Mouse (Mus musculus) neural tube, embryonic 12.5 days (tissue): ENCODE data around the gene Inpp5a. TPM values are rescaled to one million over a fixed set of nuclear protein-coding genes. Genes with fewer than 3 reads are reported as not detected.

Experiments
- ATAC-seq: fragments of 200-750 bp; cut with Nextera tagmentation; 2 replicates; pipeline ENCODE4 v1.8.0; 2017; ENCODE audit warnings: low read depth, mild to moderate bottlenecking, moderate TSS enrichment, moderate library complexity; ENCODE audit not compliant: low FRiP score
- H3K27ac ChIP-seq: fragments of 300-500 bp; sonication (generic); 2 replicates; pipeline ENCODE4 v1.5.1; 2016
- H3K27me3 ChIP-seq: fragments of 300-500 bp; sonication (generic); replicated peaks from 2 replicates; pipeline ENCODE4 v1.6.1; 2016; ENCODE audit warnings: mild to moderate bottlenecking
- H3K36me3 ChIP-seq: fragments of 300-500 bp; sonication (generic); 2 replicates; pipeline ENCODE4 v1.6.1; 2016; ENCODE audit warnings: mild to moderate bottlenecking
- H3K4me1 ChIP-seq: fragments of 300-500 bp; sonication (generic); 2 replicates; pipeline ENCODE4 v1.6.1; 2016
- H3K4me2 ChIP-seq: fragments of 300-500 bp; sonication (generic); replicated peaks from 2 replicates; pipeline ENCODE4 v1.6.1; 2016; ENCODE audit warnings: mild to moderate bottlenecking
- H3K4me3 ChIP-seq: fragments of 300-500 bp; sonication (generic); 2 replicates; pipeline ENCODE4 v1.5.1; 2016
- H3K9ac ChIP-seq: fragments of 300-500 bp; sonication (generic); 2 replicates; pipeline ENCODE4 v1.6.1; 2016; ENCODE audit warnings: mild to moderate bottlenecking
- H3K9me3 ChIP-seq: fragments of 300-500 bp; sonication (generic); 2 replicates; pipeline ENCODE4 v1.6.1; 2016; ENCODE audit warnings: mild to moderate bottlenecking
- WGBS: fragments of 180-500 bp; shearing (Covaris S2); methylation state at CpG from one replicate; pipeline ENCODE4 v1.1.7; 2016; 5-methylcytosine and 5-hydroxymethylcytosine counted together
- polyA plus RNA-seq: library from polyadenylated mRNA; unstranded; fragments of >200 nt; fragmentation: Nextera tagmentation; extraction: Ambion mirVana; gene quantifications from 2 replicates; pipeline ENCODE4 v1.2.1, GENCODE M21; 2016

Gene Inpp5a
- polyA plus RNA-seq = 26.4 and 26.8 TPM in 2 replicates

- no peaks in the 10 kb centered on the region for H3K27me3 ChIP-seq
- no peaks in the 10 kb centered on the region for H3K9me3 ChIP-seq
- peak within 1 kb of the TSS; percentile 92 for H3K9ac ChIP-seq
- peaks cover 19% of the 10 kb centered on the region for H3K4me1 ChIP-seq
- WGBS = under 1% methylated on average over 44 of the region's 47 CpGs
- peak within 1 kb of the TSS; percentile 43; the same call in 1 of the 2 replicates for H3K27ac ChIP-seq
- H3K4me2 ChIP-seq = peak within 1 kb of the TSS; percentile 84
- ATAC-seq = peak; percentile 97
- H3K36me3 ChIP-seq = no peaks in the 10 kb centered on the region
- peak within 1 kb of the TSS; percentile 90 for H3K4me3 ChIP-seq
Measured at GRCm38 (mm10) chr7:139388670-139389212, at the start of gene Inpp5a. TSS of gene Inpp5a (plus strand) at chr7:139389109.

- H3K4me3 ChIP-seq = no peak overlapping the region
- no peak overlapping the region for H3K9ac ChIP-seq
- no peak overlapping the region for H3K27ac ChIP-seq
- no peaks in the 10 kb centered on the region for H3K36me3 ChIP-seq
- H3K9me3 ChIP-seq = no peaks in the 10 kb centered on the region
- ATAC-seq = no peak
- H3K4me2 ChIP-seq = no peak overlapping the region
- H3K4me1 ChIP-seq = no peaks in the 10 kb centered on the region
- WGBS = 92% methylated on average over 3 of the region's 3 CpGs
- no peaks in the 10 kb centered on the region for H3K27me3 ChIP-seq
Measured at GRCm38 (mm10) chr7:139339184-139339583, 49.7 kb upstream of the Inpp5a start.

GRCm38 (mm10) chr7:139341020-139341660 lies 47.8 kb upstream of the Inpp5a start:
- H3K36me3 ChIP-seq = no peaks in the 10 kb centered on the region
- no peaks in the 10 kb centered on the region for H3K9me3 ChIP-seq
- no peaks in the 10 kb centered on the region for H3K4me1 ChIP-seq
- no peak overlapping the region for H3K4me2 ChIP-seq
- no peak for ATAC-seq
- no peak overlapping the region for H3K27ac ChIP-seq
- H3K4me3 ChIP-seq = no peak overlapping the region
- 60% methylated on average over 4 of the region's 4 CpGs for WGBS
- no peaks in the 10 kb centered on the region for H3K27me3 ChIP-seq
- no peak overlapping the region for H3K9ac ChIP-seq

GRCm38 (mm10) chr7:139342809-139343208 lies 46.1 kb upstream of the Inpp5a start:
- H3K27me3 ChIP-seq = no peaks in the 10 kb centered on the region
- ATAC-seq = no peak
- 88% methylated on average over 5 of the region's 5 CpGs for WGBS

GRCm38 (mm10) chr7:139347051-139347450 lies 41.9 kb upstream of the Inpp5a start:
- 11% methylated on average over 7 of the region's 7 CpGs for WGBS
- Histone ChIP-seq H3K9me3 (no peaks in the 10 kb centered on the region), H3K9ac (no peak overlapping the region), H3K27me3 (no peaks in the 10 kb centered on the region), H3K4me3 (no peak overlapping the region), H3K4me1 (peaks cover 5% of the 10 kb centered on the region; the same call in 1 of the 2 replicates), H3K27ac (no peak overlapping the region), H3K36me3 (no peaks in the 10 kb centered on the region), H3K4me2 (no peak overlapping the region)
- no peak for ATAC-seq

More at GRCm38 (mm10) chr7:139342809-139343208, 46.1 kb upstream of the Inpp5a start:
- Histone ChIP-seq H3K4me2 (no peak overlapping the region), H3K9me3 (no peaks in the 10 kb centered on the region), H3K27ac (no peak overlapping the region), H3K4me3 (no peak overlapping the region), H3K36me3 (no peaks in the 10 kb centered on the region), H3K4me1 (peaks cover 5% of the 10 kb centered on the region; the same call in 1 of the 2 replicates), H3K9ac (no peak overlapping the region)

GRCm38 (mm10) chr7:139350606-139351005 lies 38.3 kb upstream of the Inpp5a start:
- Histone ChIP-seq H3K4me1 (peaks cover 5% of the 10 kb centered on the region; the same call in 1 of the 2 replicates), H3K4me2 (no peak overlapping the region), H3K27me3 (no peaks in the 10 kb centered on the region), H3K27ac (no peak overlapping the region), H3K9me3 (no peaks in the 10 kb centered on the region), H3K36me3 (no peaks in the 10 kb centered on the region), H3K4me3 (no peak overlapping the region), H3K9ac (no peak overlapping the region)
- ATAC-seq = no peak
- WGBS = 84% methylated on average over 3 of the region's 3 CpGs

- 95% methylated on average over 4 of the region's 4 CpGs for WGBS
- no peaks in the 10 kb centered on the region for H3K9me3 ChIP-seq
- no peak overlapping the region for H3K9ac ChIP-seq
- H3K4me1 ChIP-seq = no peaks in the 10 kb centered on the region
- no peak overlapping the region for H3K27ac ChIP-seq
- ATAC-seq = no peak
- no peak overlapping the region for H3K4me2 ChIP-seq
- H3K27me3 ChIP-seq = no peaks in the 10 kb centered on the region
- no peaks in the 10 kb centered on the region for H3K36me3 ChIP-seq
- H3K4me3 ChIP-seq = no peak overlapping the region
Measured at GRCm38 (mm10) chr7:139354370-139355139, 34.4 kb upstream of the Inpp5a start.

GRCm38 (mm10) chr7:139357043-139357442 lies 31.9 kb upstream of the Inpp5a start:
- H3K4me1 ChIP-seq = no peaks in the 10 kb centered on the region
- no peak for ATAC-seq
- H3K36me3 ChIP-seq = no peaks in the 10 kb centered on the region
- no peaks in the 10 kb centered on the region for H3K9me3 ChIP-seq
- H3K4me3 ChIP-seq = no peak overlapping the region
- H3K27ac ChIP-seq = no peak overlapping the region
- 73% methylated on average over 2 of the region's 2 CpGs for WGBS
- no peak overlapping the region for H3K9ac ChIP-seq
- H3K4me2 ChIP-seq = no peak overlapping the region
- no peaks in the 10 kb centered on the region for H3K27me3 ChIP-seq

- Histone ChIP-seq H3K9ac (no peak overlapping the region), H3K36me3 (no peaks in the 10 kb centered on the region), H3K9me3 (no peaks in the 10 kb centered on the region), H3K4me3 (no peak overlapping the region), H3K4me1 (peaks cover 22% of the 10 kb centered on the region), H3K27ac (no peak overlapping the region), H3K27me3 (no peaks in the 10 kb centered on the region), H3K4me2 (no peak overlapping the region)
- WGBS = 80% methylated on average over 4 of the region's 4 CpGs
- ATAC-seq = no peak
Measured at GRCm38 (mm10) chr7:139359906-139360305, 29.0 kb upstream of the Inpp5a start.

- Histone ChIP-seq H3K4me3 (no peak overlapping the region), H3K36me3 (no peaks in the 10 kb centered on the region), H3K27ac (no peak overlapping the region), H3K4me1 (peaks cover 26% of the 10 kb centered on the region), H3K9me3 (no peaks in the 10 kb centered on the region), H3K27me3 (no peaks in the 10 kb centered on the region), H3K9ac (no peak overlapping the region), H3K4me2 (no peak overlapping the region)
- ATAC-seq = no peak
- 93% methylated on average over 3 of the region's 3 CpGs for WGBS
Measured at GRCm38 (mm10) chr7:139360890-139361559, 27.9 kb upstream of the Inpp5a start.

GRCm38 (mm10) chr7:139361799-139362198 lies 27.1 kb upstream of the Inpp5a start:
- peaks cover 26% of the 10 kb centered on the region for H3K4me1 ChIP-seq
- no peak overlapping the region for H3K4me2 ChIP-seq
- no peaks in the 10 kb centered on the region for H3K9me3 ChIP-seq
- no peak overlapping the region for H3K9ac ChIP-seq
- ATAC-seq = no peak
- no peak overlapping the region for H3K4me3 ChIP-seq
- no peaks in the 10 kb centered on the region for H3K36me3 ChIP-seq
- no peak overlapping the region for H3K27ac ChIP-seq
- H3K27me3 ChIP-seq = no peaks in the 10 kb centered on the region
- WGBS = 86% methylated on average over 5 of the region's 5 CpGs

GRCm38 (mm10) chr7:139362514-139362913 lies 26.4 kb upstream of the Inpp5a start:
- Histone ChIP-seq H3K27me3 (no peaks in the 10 kb centered on the region), H3K27ac (no peak overlapping the region), H3K4me3 (no peak overlapping the region), H3K9ac (no peak overlapping the region), H3K4me1 (peaks cover 26% of the 10 kb centered on the region), H3K36me3 (no peaks in the 10 kb centered on the region), H3K9me3 (no peaks in the 10 kb centered on the region), H3K4me2 (no peak overlapping the region)
- 81% methylated on average over 3 of the region's 3 CpGs for WGBS
- ATAC-seq = no peak
